Mouse (Mus musculus): ENCODE data around the gene Gm3646. TPM values are rescaled to one million over a fixed set of nuclear protein-coding genes. Genes with fewer than 3 reads are reported as not detected.

The Gm3646 gene
- not detected for polyA plus RNA-seq (2014; fragmentation: Illumina TruSeq; extraction: RNeasy Lipid Tissue Mini Kit (QIAGEN cat#74804); ENCODE audit: low replicate concordance)

GRCm38 (mm10) chr1:39805243-39805979 is at the start of gene Gm3646:
Gm3646 (minus strand) TSS chr1:39805332.

Other genes starting within 250 kb of the Gm3646 start
- 38.5 TPM for gene Rnf149, start 227.9 kb downstream of the Gm3646 start, polyA plus RNA-seq (2014; fragmentation: Illumina TruSeq; extraction: RNeasy Lipid Tissue Mini Kit (QIAGEN cat#74804); ENCODE audit: low replicate concordance)
- 0.33 TPM for gene Creg2, start 153.9 kb downstream of the Gm3646 start, polyA plus RNA-seq (2014; fragmentation: Illumina TruSeq; extraction: RNeasy Lipid Tissue Mini Kit (QIAGEN cat#74804); ENCODE audit: low replicate concordance)
- not detected for gene Rfx8, start 84.3 kb downstream of the Gm3646 start, polyA plus RNA-seq (2014; fragmentation: Illumina TruSeq; extraction: RNeasy Lipid Tissue Mini Kit (QIAGEN cat#74804); ENCODE audit: low replicate concordance)
- gene Map4k4, start 95.6 kb upstream of the Gm3646 start, polyA plus RNA-seq (2014; fragmentation: Illumina TruSeq; extraction: RNeasy Lipid Tissue Mini Kit (QIAGEN cat#74804); ENCODE audit: low replicate concordance): 31.5 TPM

All from small intestine, adult 10 weeks (tissue).